Mouse (Mus musculus): ENCODE data around the gene Immp2l. TPM values are rescaled to one million over a fixed set of nuclear protein-coding genes. Genes with fewer than 3 reads are reported as not detected.

Immp2l gene
- total and polyA plus RNA-seq, 3 experiments = 20.1 to 30.3 (median 23.1) TPM

GRCm38 (mm10) chr12:41508610-41509009, 484.7 kb downstream of the Immp2l start:
- no peak overlapping the region for H3K4me3 ChIP-seq
- no peaks in the 10 kb centered on the region for H3K36me3 ChIP-seq (ENCODE audit: control insufficient read depth, insufficient read depth, low read length)
- WGBS = 66% methylated on average over 4 of the region's 4 CpGs
- no peaks in the 10 kb centered on the region for H3K27me3 ChIP-seq (ENCODE audit: control insufficient read depth, insufficient read depth, low read length)
- H3K4me1 ChIP-seq (ENCODE audit: control insufficient read depth, insufficient read depth, low read length) = no peaks in the 10 kb centered on the region
- no peak overlapping the region for H3K27ac ChIP-seq
- no peaks in the 10 kb centered on the region for H3K79me2 ChIP-seq (replicated peaks; ENCODE audit: control insufficient read depth, insufficient read depth, low read length)
- no peak for DNase-seq
- intact Hi-C loops (cut with DNase I) = no loop called here
- no peak overlapping the region for H3K9ac ChIP-seq (ENCODE audit: low read depth, low read length)
- no peak for TF ChIP-seq CTCF (IDR thresholded peaks at IDR 0.05)
- no peak for TF ChIP-seq EP300 (IDR thresholded peaks at IDR 0.05; ENCODE audit: insufficient read depth, low read depth, low read length)
- no peak for TF ChIP-seq POLR2A (IDR thresholded peaks at IDR 0.05; ENCODE audit: insufficient read depth, low read depth, low read length)

- no peak for DNase-seq
- 62% methylated on average over 3 of the region's 3 CpGs for WGBS
- intact Hi-C loops (cut with DNase I) = no loop called here
- Histone ChIP-seq H3K27ac (no peak overlapping the region), H3K4me3 (no peak overlapping the region), H3K79me2 (replicated peaks; ENCODE audit: control insufficient read depth, insufficient read depth, low read length) (no peaks in the 10 kb centered on the region), H3K27me3 (ENCODE audit: control insufficient read depth, insufficient read depth, low read length) (no peaks in the 10 kb centered on the region), H3K9ac (ENCODE audit: low read depth, low read length) (no peak overlapping the region), H3K36me3 (ENCODE audit: control insufficient read depth, insufficient read depth, low read length) (no peaks in the 10 kb centered on the region), H3K4me1 (ENCODE audit: control insufficient read depth, insufficient read depth, low read length) (no peaks in the 10 kb centered on the region)
- TF ChIP-seq POLR2A (IDR thresholded peaks at IDR 0.05; ENCODE audit: insufficient read depth, low read depth, low read length) (no peak), CTCF (IDR thresholded peaks at IDR 0.05) (no peak), EP300 (IDR thresholded peaks at IDR 0.05; ENCODE audit: insufficient read depth, low read depth, low read length) (no peak)
These were observed 486.7 kb downstream of the Immp2l start for GRCm38 (mm10) chr12:41510588-41510987.

- 51% methylated on average over 5 of the region's 5 CpGs for WGBS
- no peaks in the 10 kb centered on the region for H3K4me1 ChIP-seq (ENCODE audit: control insufficient read depth, insufficient read depth, low read length)
- no peaks in the 10 kb centered on the region for H3K79me2 ChIP-seq (replicated peaks; ENCODE audit: control insufficient read depth, insufficient read depth, low read length)
- no peak overlapping the region for H3K9ac ChIP-seq (ENCODE audit: low read depth, low read length)
- no peaks in the 10 kb centered on the region for H3K27me3 ChIP-seq (ENCODE audit: control insufficient read depth, insufficient read depth, low read length)
- no peak for DNase-seq
- no peaks in the 10 kb centered on the region for H3K36me3 ChIP-seq (ENCODE audit: control insufficient read depth, insufficient read depth, low read length)
- no peak overlapping the region for H3K4me3 ChIP-seq
- intact Hi-C loops (cut with DNase I) = no loop called here
- no peak overlapping the region for H3K27ac ChIP-seq
- TF ChIP-seq POLR2A (IDR thresholded peaks at IDR 0.05; ENCODE audit: insufficient read depth, low read depth, low read length) (no peak), CTCF (IDR thresholded peaks at IDR 0.05) (no peak), EP300 (IDR thresholded peaks at IDR 0.05; ENCODE audit: insufficient read depth, low read depth, low read length) (no peak)
These were observed 495.0 kb downstream of the Immp2l start for GRCm38 (mm10) chr12:41518897-41519296.

GRCm38 (mm10) chr12:41520326-41520725, 496.4 kb downstream of the Immp2l start:
- intact Hi-C loops (cut with DNase I) = no loop called here
- no peaks in the 10 kb centered on the region for H3K36me3 ChIP-seq (ENCODE audit: control insufficient read depth, insufficient read depth, low read length)
- no peak overlapping the region for H3K27ac ChIP-seq
- no peaks in the 10 kb centered on the region for H3K27me3 ChIP-seq (ENCODE audit: control insufficient read depth, insufficient read depth, low read length)
- H3K4me1 ChIP-seq (ENCODE audit: control insufficient read depth, insufficient read depth, low read length) = no peaks in the 10 kb centered on the region
- no peak for DNase-seq
- no peak for TF ChIP-seq POLR2A (IDR thresholded peaks at IDR 0.05; ENCODE audit: insufficient read depth, low read depth, low read length)
- no peak for TF ChIP-seq CTCF (IDR thresholded peaks at IDR 0.05)
- TF ChIP-seq EP300 (IDR thresholded peaks at IDR 0.05; ENCODE audit: insufficient read depth, low read depth, low read length) = no peak
- H3K79me2 ChIP-seq (replicated peaks; ENCODE audit: control insufficient read depth, insufficient read depth, low read length) = no peaks in the 10 kb centered on the region
- WGBS = 59% methylated on average over 2 of the region's 2 CpGs
- H3K9ac ChIP-seq (ENCODE audit: low read depth, low read length) = no peak overlapping the region
- H3K4me3 ChIP-seq = no peak overlapping the region

- 80% methylated on average over 2 of the region's 2 CpGs for WGBS
- DNase-seq = no peak
- no peak overlapping the region for H3K27ac ChIP-seq
- H3K4me3 ChIP-seq = no peak overlapping the region
- intact Hi-C loops (cut with DNase I) = no loop called here
- TF ChIP-seq EP300 (IDR thresholded peaks at IDR 0.05; ENCODE audit: insufficient read depth, low read depth, low read length) (no peak), POLR2A (IDR thresholded peaks at IDR 0.05; ENCODE audit: insufficient read depth, low read depth, low read length) (no peak), CTCF (IDR thresholded peaks at IDR 0.05) (no peak)
- no peaks in the 10 kb centered on the region for H3K4me1 ChIP-seq (ENCODE audit: control insufficient read depth, insufficient read depth, low read length)
- no peaks in the 10 kb centered on the region for H3K79me2 ChIP-seq (replicated peaks; ENCODE audit: control insufficient read depth, insufficient read depth, low read length)
- no peak overlapping the region for H3K9ac ChIP-seq (ENCODE audit: low read depth, low read length)
- H3K27me3 ChIP-seq (ENCODE audit: control insufficient read depth, insufficient read depth, low read length) = no peaks in the 10 kb centered on the region
- H3K36me3 ChIP-seq (ENCODE audit: control insufficient read depth, insufficient read depth, low read length) = no peaks in the 10 kb centered on the region
These were observed 497.8 kb downstream of the Immp2l start for GRCm38 (mm10) chr12:41521671-41522070.

- WGBS = 69% methylated on average over 2 of the region's 2 CpGs
- no peaks in the 10 kb centered on the region for H3K36me3 ChIP-seq (ENCODE audit: control insufficient read depth, insufficient read depth, low read length)
- intact Hi-C loops (cut with DNase I) = no loop called here
These were observed 502.8 kb downstream of the Immp2l start for GRCm38 (mm10) chr12:41526688-41527087.

More at GRCm38 (mm10) chr12:41526688-41527087, 502.8 kb downstream of the Immp2l start:
- Histone ChIP-seq H3K27ac (no peak overlapping the region), H3K79me2 (replicated peaks; ENCODE audit: control insufficient read depth, insufficient read depth, low read length) (no peaks in the 10 kb centered on the region), H3K4me3 (no peak overlapping the region), H3K9ac (ENCODE audit: low read depth, low read length) (no peak overlapping the region), H3K27me3 (ENCODE audit: control insufficient read depth, insufficient read depth, low read length) (no peaks in the 10 kb centered on the region), H3K4me1 (ENCODE audit: control insufficient read depth, insufficient read depth, low read length) (no peaks in the 10 kb centered on the region)
- DNase-seq = no peak
- TF ChIP-seq CTCF (IDR thresholded peaks at IDR 0.05) (no peak), EP300 (IDR thresholded peaks at IDR 0.05; ENCODE audit: insufficient read depth, low read depth, low read length) (no peak), POLR2A (IDR thresholded peaks at IDR 0.05; ENCODE audit: insufficient read depth, low read depth, low read length) (no peak)

All from heart, adult 2 months (tissue).